Mouse (Mus musculus) cerebellum, postnatal 14 days (tissue): Measurements from ENCODE around the gene Gm6401.
"Not testable (repeated sequence)": the region's sequence is repeated elsewhere in the genome, so short reads cannot be mapped to it uniquely, and the experiment has no call there.

ENCODE experiments used
- DNase-seq, 2 experiments: peaks; one replicate each; pipeline ENCODE4 v3.0.0; 2021; ENCODE audit warnings: mixed read lengths in 2 of 2

The Gm6401 gene

GRCm38 (mm10) chr14:41967827-41968226 lies at the start of gene Gm6401:
Gene Gm6401 (minus strand): TSS chr14:41967927.
- DNase-seq: not testable (repeated sequence)

DNA sequence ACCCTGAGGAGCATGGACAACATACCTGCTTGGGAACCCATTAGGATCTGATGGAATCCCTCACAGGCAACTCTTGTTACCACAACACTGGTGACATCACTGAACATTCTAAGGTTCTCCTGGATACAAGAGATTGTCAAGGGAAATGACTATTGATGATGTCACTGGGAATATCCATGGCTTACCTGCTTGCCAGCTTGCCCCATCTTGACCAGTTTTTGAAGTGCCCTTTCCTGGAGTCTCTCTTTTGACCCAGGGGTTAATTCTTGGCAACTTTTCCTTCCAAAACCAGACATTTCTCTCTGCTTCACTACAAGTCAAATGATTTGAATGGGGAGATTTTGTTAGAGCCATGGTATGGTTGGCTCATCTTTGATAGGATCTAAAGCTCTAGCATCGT lies 15.5 kb upstream of the Gm6401 start, which contains the start of gene Gm3543:
Gene Gm3543, minus strand, starts transcription at position 101 of the 400 bp plus-strand sequence.
- DNase-seq: not testable (repeated sequence)

GRCm38 (mm10) chr14:41968596-41968995 lies 869 bp upstream of the Gm6401 start:
- DNase-seq: not testable (repeated sequence)

DNA sequence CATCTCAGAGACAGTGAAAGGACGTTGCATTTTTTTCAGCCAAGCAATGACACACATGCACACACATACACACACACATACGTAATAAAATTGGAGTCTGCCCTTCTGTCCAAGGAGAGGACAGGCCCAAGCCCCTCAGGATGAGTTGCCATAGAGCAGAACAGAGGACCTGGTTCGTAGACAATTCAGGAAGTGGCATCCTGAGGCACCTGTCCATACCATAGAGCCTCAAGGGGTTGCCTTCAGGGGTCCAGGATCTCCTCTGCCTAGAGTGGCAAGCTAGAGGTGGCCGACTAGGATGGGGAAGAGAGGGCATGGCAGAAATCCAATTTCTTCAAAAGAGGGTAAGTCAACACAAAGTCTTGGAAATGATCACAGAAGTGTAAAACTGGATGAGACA lies 3.6 kb downstream of the Gm6401 start:
- DNase-seq: not testable (repeated sequence)

DNA sequence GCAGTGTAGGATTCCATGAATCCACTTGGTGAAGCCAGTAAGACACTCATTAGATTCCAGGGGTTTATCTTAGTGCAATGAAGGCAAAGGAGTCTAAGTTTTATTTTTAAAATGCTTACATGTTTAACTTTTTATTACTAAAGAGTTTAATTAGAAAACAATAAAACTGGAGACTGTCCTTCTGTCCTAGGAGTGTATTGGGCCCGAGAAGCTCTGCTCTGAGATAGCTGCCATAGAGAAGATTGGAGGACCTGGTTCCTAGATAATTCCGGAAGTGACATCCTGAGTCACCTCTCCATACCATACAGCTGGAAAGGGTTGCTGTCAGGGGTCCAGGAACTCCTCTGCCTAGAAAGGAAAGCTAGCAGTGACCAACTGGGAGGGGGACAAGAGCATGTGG lies 24.0 kb downstream of the Gm6401 start, which contains the start of gene 1700024B05Rik:
Gene 1700024B05Rik, plus strand, starts transcription at position 301 of the 400 bp plus-strand sequence.
- not testable (repeated sequence) for DNase-seq

DNA sequence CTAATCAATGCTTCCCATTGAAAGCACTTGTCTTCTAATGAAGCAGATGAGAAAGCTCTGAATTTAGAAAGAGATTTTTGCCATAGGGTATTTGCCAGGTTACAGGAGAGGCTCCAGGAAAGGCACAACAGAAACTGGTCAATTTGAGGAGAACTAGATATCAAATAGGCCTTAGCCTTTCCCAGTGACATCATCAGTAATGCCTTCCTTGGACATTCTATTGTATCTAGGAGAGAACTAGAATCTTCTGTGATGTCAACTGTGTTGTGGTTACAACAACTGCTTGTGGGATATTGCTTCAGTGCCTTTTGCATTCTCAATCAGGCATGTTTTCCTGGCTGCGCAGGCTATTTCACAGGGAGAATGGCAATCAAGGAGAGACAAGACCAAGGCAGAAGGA lies 43.1 kb downstream of the Gm6401 start, which contains the start of gene 1700049E17Rik1:
Gene 1700049E17Rik1, plus strand, starts transcription at position 301 of the 400 bp plus-strand sequence.
- DNase-seq: not testable (repeated sequence)
